Mouse (Mus musculus): Measurements from ENCODE around the gene Glod4.

Gene Glod4

GRCm38 (mm10) chr11:76146187-76147010 lies 97.1 kb downstream of the Glod4 start:
- peak; percentile 39 to 41 for DNase-seq

GRCm38 (mm10) chr11:76145169-76145568 lies 98.4 kb downstream of the Glod4 start:
- no peak for DNase-seq

GRCm38 (mm10) chr11:76144386-76144785 lies 99.1 kb downstream of the Glod4 start:
- DNase-seq: no peak

- DNase-seq: no peak
Observed at GRCm38 (mm10) chr11:76137996-76138395, 105.5 kb downstream of the Glod4 start.

- DNase-seq: no peak
Observed at GRCm38 (mm10) chr11:76135641-76136437, 107.7 kb downstream of the Glod4 start.

GRCm38 (mm10) chr11:76130859-76131258 lies 112.7 kb downstream of the Glod4 start:
- no peak for DNase-seq

- no peak for DNase-seq
Observed at GRCm38 (mm10) chr11:76125386-76125785, 118.1 kb downstream of the Glod4 start.

GRCm38 (mm10) chr11:76123517-76123916 lies 120.0 kb downstream of the Glod4 start:
- no peak for DNase-seq

- DNase-seq: no peak
Observed at GRCm38 (mm10) chr11:76122571-76122970, 121.0 kb downstream of the Glod4 start.

- DNase-seq: no peak
Observed at GRCm38 (mm10) chr11:76121086-76121485, 122.4 kb downstream of the Glod4 start.

GRCm38 (mm10) chr11:76120407-76120901 lies 123.1 kb downstream of the Glod4 start:
- DNase-seq: no peak

- DNase-seq: no peak
Observed at GRCm38 (mm10) chr11:76110416-76110815, 133.1 kb downstream of the Glod4 start.

GRCm38 (mm10) chr11:76106551-76107496 lies 136.7 kb downstream of the Glod4 start:
- no peak for DNase-seq

GRCm38 (mm10) chr11:76101154-76101553 lies 142.4 kb downstream of the Glod4 start:
- DNase-seq: no peak

GRCm38 (mm10) chr11:76099193-76099975 lies 144.1 kb downstream of the Glod4 start:
- DNase-seq: no peak

- DNase-seq: no peak
Observed at GRCm38 (mm10) chr11:76093610-76094009, 149.9 kb downstream of the Glod4 start.

- no peak for DNase-seq
Observed at GRCm38 (mm10) chr11:76089776-76090175, 153.7 kb downstream of the Glod4 start.

GRCm38 (mm10) chr11:76088506-76088905 lies 155.0 kb downstream of the Glod4 start:
- DNase-seq: no peak

- DNase-seq: peak; percentile 35 to 43
Observed at GRCm38 (mm10) chr11:76085898-76086591, 157.5 kb downstream of the Glod4 start.

- DNase-seq: no peak
Observed at GRCm38 (mm10) chr11:76084943-76085342, 158.6 kb downstream of the Glod4 start.

- DNase-seq: no peak
Observed at GRCm38 (mm10) chr11:76083941-76084367, 159.6 kb downstream of the Glod4 start.
